Mouse (Mus musculus): Measurements from ENCODE around the gene Efs.

- no peak for TF ChIP-seq GATA1 (IDR thresholded peaks at IDR 0.05; ENCODE audit: borderline replicate concordance, low read length)
- TF ChIP-seq FLI1 (IDR thresholded peaks at IDR 0.05; ENCODE audit: low read length), result no peak
Observed at GRCm38 (mm10) chr14:54908682-54909081, 17.2 kb downstream of the Efs start.
